Mouse (Mus musculus) heart, adult 9 months (tissue): ENCODE measurements around the gene Elovl1.

Source experiments
- DNase-seq, 2 experiments: peaks; one replicate each; pipeline ENCODE4 v3.0.0; 2022; ENCODE audit warnings: low spot score in 2 of 2

Elovl1 gene

GRCm38 (mm10) chr4:118428531-118429214 is 780 bp downstream of the Elovl1 start:
- DNase-seq, result peak; percentile 49 to 52

GRCm38 (mm10) chr4:118429215-118429895 is 1.5 kb downstream of the Elovl1 start:
- DNase-seq, result no peak

- DNase-seq, result no peak
Observed at GRCm38 (mm10) chr4:118432332-118432731, 4.4 kb downstream of the Elovl1 start.

GRCm38 (mm10) chr4:118436820-118437603 is 9.1 kb downstream of the Elovl1 start, which contains the start of gene Cdc20:
Cdc20 (minus strand) TSS chr4:118437352.
- peak; percentile 92 to 93 for DNase-seq

GRCm38 (mm10) chr4:118437829-118438253 is 9.9 kb downstream of the Elovl1 start:
- DNase-seq, result peak; percentile 35 to 53

- DNase-seq, result no peak
Observed at GRCm38 (mm10) chr4:118445088-118445487, 17.2 kb downstream of the Elovl1 start.

GRCm38 (mm10) chr4:118445781-118446414 is 18.0 kb downstream of the Elovl1 start:
- peak; percentile 57 to 74 for DNase-seq

GRCm38 (mm10) chr4:118446415-118447153 is 18.7 kb downstream of the Elovl1 start:
- DNase-seq, result no peak

- DNase-seq, result no peak
Observed at GRCm38 (mm10) chr4:118457345-118457975, 29.6 kb downstream of the Elovl1 start, which contains the start of gene Mpl. Mpl (minus strand) TSS chr4:118457513.

GRCm38 (mm10) chr4:118464956-118465355 is 37.1 kb downstream of the Elovl1 start:
- no peak for DNase-seq

- DNase-seq, result peak; percentile 30 to 37
Observed at GRCm38 (mm10) chr4:118465697-118466163, 37.8 kb downstream of the Elovl1 start.

GRCm38 (mm10) chr4:118471281-118471680 is 43.4 kb downstream of the Elovl1 start:
- DNase-seq, result no peak

- no peak for DNase-seq
Observed at GRCm38 (mm10) chr4:118472687-118473086, 44.8 kb downstream of the Elovl1 start.

GRCm38 (mm10) chr4:118476773-118477530 is 49.1 kb downstream of the Elovl1 start:
- DNase-seq, result no peak
